Mouse (Mus musculus): ENCODE results near the gene Pcnp.
A peak's percentile ranks its signal among the peaks of the same experiment; 100 is the strongest.
"Not testable (repeated sequence)": the region's sequence is repeated elsewhere in the genome, so short reads cannot be mapped to it uniquely, and the experiment has no call there.

The Pcnp gene

GRCm38 (mm10) chr16:55966212-55966871 lies 63.2 kb downstream of the Pcnp start, which contains the start of gene Rpl24:
Gene Rpl24, plus strand, starts transcription at chr16:55966275.
- peak; percentile 84 to 89 for DNase-seq

GRCm38 (mm10) chr16:55964126-55964949 lies 65.2 kb downstream of the Pcnp start:
- peak in 1 of 2 experiments; percentile 17 for DNase-seq

GRCm38 (mm10) chr16:55963068-55963467 lies 66.5 kb downstream of the Pcnp start:
- not testable (repeated sequence) for DNase-seq
